Mouse (Mus musculus) ES-Bruce4 (cell line): Measurements from ENCODE around the gene Tmem132c. TPM values are rescaled to one million over a fixed set of nuclear protein-coding genes. Genes with fewer than 3 reads are reported as not detected.

ENCODE experiments used
- H3K27ac ChIP-seq: 2 replicates; pipeline ENCODE4 v1.5.1; 2012; ENCODE audit warnings: low read length, inconsistent platforms; ENCODE audit not compliant: insufficient read depth
- H3K27me3 ChIP-seq: 2 replicates; pipeline ENCODE4 v1.6.1; 2012; ENCODE audit warnings: mild to moderate bottlenecking, low read length, inconsistent platforms; ENCODE audit not compliant: control insufficient read depth, poor library complexity, insufficient read depth, severe bottlenecking
- H3K36me3 ChIP-seq: 2 replicates; pipeline ENCODE4 v1.6.1; 2012; ENCODE audit warnings: inconsistent platforms, mild to moderate bottlenecking, low read length, moderate library complexity; ENCODE audit not compliant: control insufficient read depth, poor library complexity, insufficient read depth, severe bottlenecking
- H3K4me1 ChIP-seq: one replicate; pipeline ENCODE4 v1.8.1; 2011; ENCODE audit warnings: low read length; ENCODE audit not compliant: control insufficient read depth, insufficient read depth
- H3K4me3 ChIP-seq: 2 replicates; pipeline ENCODE4 v1.5.1; 2011; ENCODE audit warnings: low read depth, mild to moderate bottlenecking, low read length
- H3K9ac ChIP-seq: 2 replicates; pipeline ENCODE4 v1.6.1; 2012; ENCODE audit warnings: low read depth, mild to moderate bottlenecking, inconsistent platforms; ENCODE audit not compliant: poor library complexity, severe bottlenecking
- H3K9me3 ChIP-seq: replicated peaks from 2 replicates; pipeline ENCODE4 v1.6.1; 2012; ENCODE audit warnings: mild to moderate bottlenecking, low read length, inconsistent platforms; ENCODE audit not compliant: control insufficient read depth, poor library complexity, insufficient read depth, severe bottlenecking
- CTCF ChIP-seq: IDR thresholded peaks from one replicate; pipeline ENCODE4 v1.8.1; 2011; ENCODE audit warnings: low read depth, low read length
- EP300 ChIP-seq: IDR thresholded peaks from 2 replicates; pipeline ENCODE4 v1.6.1; 2011; ENCODE audit warnings: low read depth, low read length; ENCODE audit not compliant: insufficient read depth
- POLR2A ChIP-seq: IDR thresholded peaks from one replicate; pipeline ENCODE4 v1.8.1; 2011; ENCODE audit warnings: low read length; ENCODE audit not compliant: insufficient read depth
- polyA plus RNA-seq: library from polyadenylated mRNA; stranded (reverse); fragments of >200 nt; gene quantifications from 2 replicates; pipeline ENCODE4 v1.2.4, GENCODE M21; 2011; ENCODE audit warnings: low read depth; ENCODE audit not compliant: missing spikeins, insufficient read depth, insufficient read length

Gene Tmem132c
- polyA plus RNA-seq, 1 experiment = 3.1 TPM

DNA sequence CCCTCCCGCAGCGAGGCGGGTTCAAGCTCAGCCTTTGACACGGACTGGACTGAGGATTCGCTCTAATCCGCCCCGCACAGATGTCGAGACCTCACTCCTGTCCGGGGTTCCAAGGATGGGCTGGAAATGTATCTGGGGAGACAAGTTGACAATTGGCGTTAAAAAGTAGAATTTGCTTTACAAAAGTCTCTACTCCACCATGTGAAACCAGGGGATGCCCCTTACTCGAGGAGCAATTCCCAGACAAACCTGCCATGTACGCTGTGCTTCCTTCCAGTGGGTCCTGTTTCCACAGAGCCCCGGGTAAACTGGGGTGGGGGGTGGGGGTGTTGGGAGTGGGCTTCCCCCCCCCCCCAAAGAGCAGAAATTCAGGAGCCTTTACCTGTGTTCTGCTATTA lies 1.2 kb downstream of the Tmem132c start:
- Histone ChIP-seq H3K4me1 (no peaks in the 10 kb centered on the region), H3K27ac (no peak overlapping the region), H3K9ac (no peak overlapping the region), H3K27me3 (peaks cover 8% of the 10 kb centered on the region), H3K4me3 (peak overlapping the region; percentile 60), H3K36me3 (no peaks in the 10 kb centered on the region), H3K9me3 (no peaks in the 10 kb centered on the region)
- no peak for TF ChIP-seq POLR2A
- no peak for TF ChIP-seq EP300
- TF ChIP-seq CTCF = no peak

DNA sequence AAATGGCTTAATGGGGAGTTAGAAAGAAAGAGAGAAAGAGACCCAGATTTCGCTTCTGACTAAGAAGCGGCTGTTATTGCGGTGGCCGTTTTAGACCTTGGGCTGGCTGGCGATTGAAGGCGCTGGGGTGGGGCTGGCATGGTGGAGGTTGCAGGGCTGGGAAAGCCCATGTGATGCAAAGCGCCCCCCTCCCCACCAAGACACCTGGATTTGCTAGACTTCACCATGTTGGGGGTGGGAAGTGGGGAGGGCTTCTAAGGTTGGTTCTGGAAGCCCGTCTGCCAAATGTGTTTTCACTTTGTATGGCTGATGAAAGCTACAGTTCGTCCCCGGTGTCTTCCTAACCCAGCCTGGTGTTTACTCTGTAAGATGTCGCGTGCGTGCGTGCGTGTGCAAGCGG lies 1.6 kb downstream of the Tmem132c start:
- Histone ChIP-seq H3K4me3 (no peak overlapping the region), H3K9ac (no peak overlapping the region), H3K9me3 (no peaks in the 10 kb centered on the region), H3K27me3 (peaks cover 8% of the 10 kb centered on the region), H3K36me3 (no peaks in the 10 kb centered on the region), H3K4me1 (no peaks in the 10 kb centered on the region), H3K27ac (no peak overlapping the region)
- TF ChIP-seq POLR2A (no peak), EP300 (no peak), CTCF (no peak)

DNA sequence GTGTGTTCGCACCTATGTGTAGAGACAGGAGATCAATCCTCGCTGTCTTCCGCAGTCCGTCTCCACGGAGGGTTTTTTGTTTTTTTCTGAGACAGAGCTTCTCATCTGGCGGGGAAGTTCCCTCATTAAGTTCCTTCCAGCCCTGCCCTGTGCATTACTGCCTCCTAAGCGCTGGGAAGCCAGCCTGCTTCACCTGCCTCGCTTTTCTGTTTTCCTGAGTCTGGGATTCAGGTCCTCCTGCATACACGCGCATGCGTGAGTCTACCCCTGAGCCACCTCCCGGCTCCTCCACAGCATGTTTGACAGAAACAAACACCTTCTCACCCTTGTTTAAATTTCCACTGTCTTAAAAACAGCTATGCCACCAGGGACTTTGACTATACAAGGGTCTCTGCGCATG lies 2.0 kb downstream of the Tmem132c start:
- Histone ChIP-seq H3K36me3 (no peaks in the 10 kb centered on the region), H3K9ac (no peak overlapping the region), H3K27ac (no peak overlapping the region), H3K9me3 (no peaks in the 10 kb centered on the region), H3K4me3 (no peak overlapping the region), H3K4me1 (no peaks in the 10 kb centered on the region), H3K27me3 (peaks cover 7% of the 10 kb centered on the region)
- TF ChIP-seq EP300 (no peak), POLR2A (no peak)

DNA sequence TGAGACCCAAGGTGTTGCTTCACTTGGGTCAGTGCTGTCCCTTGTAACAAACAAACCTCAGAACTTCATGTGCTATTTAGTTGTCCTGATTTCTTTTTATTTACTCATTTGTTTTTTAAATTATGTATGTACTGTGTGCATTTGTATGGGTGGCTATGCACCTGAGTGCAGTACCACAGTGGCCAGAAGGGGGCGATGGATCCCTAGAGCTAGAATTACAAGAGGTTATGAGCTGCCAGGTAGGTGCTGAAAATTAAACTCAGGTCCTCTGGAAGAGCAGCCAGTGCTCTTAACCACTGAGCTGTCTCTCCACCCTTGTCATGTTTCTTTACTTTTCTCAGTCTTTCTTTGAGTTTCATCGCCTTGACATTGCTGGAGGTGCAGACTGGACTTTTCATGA lies 11.7 kb downstream of the Tmem132c start:
- Histone ChIP-seq H3K4me3 (no peak overlapping the region), H3K4me1 (no peaks in the 10 kb centered on the region), H3K9me3 (no peaks in the 10 kb centered on the region), H3K36me3 (no peaks in the 10 kb centered on the region), H3K27ac (no peak overlapping the region), H3K27me3 (no peaks in the 10 kb centered on the region; the same call in 1 of the 2 replicates), H3K9ac (no peak overlapping the region)
- TF ChIP-seq CTCF (peak; percentile 48), EP300 (no peak), POLR2A (no peak)

GRCm38 (mm10) chr5:127256947-127257610 lies 15.5 kb downstream of the Tmem132c start:
- no peak overlapping the region for H3K9ac ChIP-seq
- no peaks in the 10 kb centered on the region for H3K4me1 ChIP-seq
- H3K27ac ChIP-seq = no peak overlapping the region
- no peak overlapping the region for H3K4me3 ChIP-seq
- no peak for TF ChIP-seq POLR2A
- no peak for TF ChIP-seq CTCF
- TF ChIP-seq EP300 = no peak
- no peaks in the 10 kb centered on the region for H3K9me3 ChIP-seq
- no peaks in the 10 kb centered on the region for H3K36me3 ChIP-seq
- H3K27me3 ChIP-seq = no peaks in the 10 kb centered on the region; the same call in 1 of the 2 replicates

DNA sequence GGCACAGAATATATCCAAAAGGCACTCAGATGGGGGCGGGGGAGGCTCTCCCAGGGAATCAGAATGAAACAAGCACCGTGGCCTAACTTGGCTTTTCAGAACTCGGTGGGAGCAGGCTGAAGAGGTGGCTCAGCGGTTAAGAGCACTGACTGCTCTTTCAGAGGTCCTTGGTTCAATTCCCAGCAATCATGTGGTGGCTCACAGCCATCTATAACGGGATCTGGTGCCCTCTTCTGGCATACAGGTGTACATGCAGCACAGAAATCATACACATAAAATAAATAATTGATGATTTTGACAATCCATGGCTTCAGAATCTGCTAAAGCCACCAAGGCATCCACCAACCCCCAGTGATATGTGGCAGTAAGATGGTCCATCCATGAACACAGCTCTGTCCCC lies 20.5 kb downstream of the Tmem132c start:
- Histone ChIP-seq H3K9ac (no peak overlapping the region), H3K4me3 (no peak overlapping the region), H3K4me1 (no peaks in the 10 kb centered on the region), H3K27me3 (no peaks in the 10 kb centered on the region), H3K9me3 (no peaks in the 10 kb centered on the region; the same call in 1 of the 2 replicates), H3K36me3 (no peaks in the 10 kb centered on the region), H3K27ac (no peak overlapping the region)
- no peak for TF ChIP-seq POLR2A
- TF ChIP-seq EP300 = no peak
- no peak for TF ChIP-seq CTCF
